Mouse (Mus musculus) frontal cortex, adult (tissue): Measurements from ENCODE around the gene Fbxl16.
A peak's percentile ranks its signal among the peaks of the same experiment; 100 is the strongest.

Experiments
- ATAC-seq: cut with Nextera tagmentation; 2 replicates; pipeline ENCODE4 v1.9.2; 2017; ENCODE audit warnings: mild to moderate bottlenecking, moderate library complexity, mixed read lengths; ENCODE audit not compliant: low TSS enrichment

The Fbxl16 gene

GRCm38 (mm10) chr17:25808789-25809605 lies at the start of gene Fbxl16:
Gene Fbxl16 (plus strand): TSS chr17:25809085.
- peak; percentile 60 for ATAC-seq

- ATAC-seq: peak; percentile 75
Measured at GRCm38 (mm10) chr17:25760148-25760547, 48.7 kb upstream of the Fbxl16 start.

DNA sequence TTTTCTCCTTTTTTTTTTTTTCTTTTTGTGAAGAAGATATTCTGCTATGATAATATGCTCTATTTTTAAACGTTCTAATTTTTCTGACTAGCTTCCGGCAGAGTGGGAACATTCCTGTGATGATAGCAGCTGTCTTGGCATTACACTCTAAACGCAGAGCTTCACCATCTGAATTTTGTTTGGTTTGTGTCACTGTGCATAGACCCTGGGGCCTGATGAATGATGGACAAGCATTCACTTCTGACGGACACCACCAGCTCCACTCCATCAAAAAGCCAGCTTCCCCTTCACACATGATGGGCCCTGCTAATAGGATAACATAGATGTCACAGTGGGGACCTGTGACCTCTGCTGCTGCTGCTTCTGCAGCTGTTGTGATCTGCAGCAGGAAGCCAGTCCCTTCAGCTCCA lies 47.3 kb upstream of the Fbxl16 start:
- ATAC-seq: peak; percentile 88

- no peak for ATAC-seq
Measured at GRCm38 (mm10) chr17:25762591-25762990, 46.3 kb upstream of the Fbxl16 start.

DNA sequence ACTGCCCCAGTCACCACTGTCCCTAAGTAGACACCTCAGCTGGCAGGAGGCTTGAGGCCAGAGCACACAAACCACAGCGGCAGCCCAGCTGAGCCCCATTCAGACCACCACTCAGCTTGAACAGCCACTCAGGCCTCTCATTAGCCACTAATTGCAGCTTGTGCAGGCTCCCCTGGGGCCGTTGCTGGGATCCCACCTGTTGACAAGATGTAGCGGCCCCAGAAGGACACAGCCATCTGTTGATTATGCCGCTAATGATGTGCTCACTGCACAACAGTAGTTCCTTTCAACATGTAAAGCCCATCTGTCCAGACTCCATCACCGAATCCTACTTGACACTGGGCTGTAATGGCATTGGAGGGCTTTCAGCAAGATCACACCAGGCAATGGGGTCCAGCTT lies 43.0 kb upstream of the Fbxl16 start:
- no peak for ATAC-seq

- no peak for ATAC-seq
Measured at GRCm38 (mm10) chr17:25769331-25769730, 39.6 kb upstream of the Fbxl16 start.

DNA sequence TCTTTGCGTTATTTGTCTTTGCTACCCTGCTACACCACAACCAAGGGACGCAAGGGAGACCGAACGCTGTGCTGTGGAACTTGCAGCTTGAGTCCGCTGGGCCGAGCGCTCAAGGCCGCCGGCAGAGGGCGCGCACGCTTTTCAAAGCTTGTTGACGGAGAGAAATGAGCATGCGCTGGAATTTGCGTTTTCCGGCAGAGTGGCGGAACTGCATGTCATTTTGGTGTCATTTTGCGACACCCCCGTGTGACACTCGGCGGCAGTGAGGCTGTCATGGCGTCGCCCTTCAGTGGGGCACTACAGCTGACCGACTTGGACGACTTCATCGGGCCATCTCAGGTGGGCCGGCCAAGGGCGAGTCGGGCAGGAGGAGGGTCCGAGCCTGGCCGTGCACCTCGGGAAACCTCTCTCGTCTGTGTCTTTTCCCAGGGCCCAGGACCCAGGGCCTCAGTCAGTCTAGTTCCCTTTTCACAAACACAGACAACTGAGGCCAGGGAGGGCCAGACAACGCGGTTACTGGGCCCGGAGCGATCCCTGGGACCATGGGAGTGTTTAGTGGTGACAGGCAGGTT lies 35.2 kb upstream of the Fbxl16 start, which contains the start of gene Narfl:
Gene Narfl, plus strand, starts transcription at position 228 of the 572 bp plus-strand sequence.
- ATAC-seq: peak; percentile 95

DNA sequence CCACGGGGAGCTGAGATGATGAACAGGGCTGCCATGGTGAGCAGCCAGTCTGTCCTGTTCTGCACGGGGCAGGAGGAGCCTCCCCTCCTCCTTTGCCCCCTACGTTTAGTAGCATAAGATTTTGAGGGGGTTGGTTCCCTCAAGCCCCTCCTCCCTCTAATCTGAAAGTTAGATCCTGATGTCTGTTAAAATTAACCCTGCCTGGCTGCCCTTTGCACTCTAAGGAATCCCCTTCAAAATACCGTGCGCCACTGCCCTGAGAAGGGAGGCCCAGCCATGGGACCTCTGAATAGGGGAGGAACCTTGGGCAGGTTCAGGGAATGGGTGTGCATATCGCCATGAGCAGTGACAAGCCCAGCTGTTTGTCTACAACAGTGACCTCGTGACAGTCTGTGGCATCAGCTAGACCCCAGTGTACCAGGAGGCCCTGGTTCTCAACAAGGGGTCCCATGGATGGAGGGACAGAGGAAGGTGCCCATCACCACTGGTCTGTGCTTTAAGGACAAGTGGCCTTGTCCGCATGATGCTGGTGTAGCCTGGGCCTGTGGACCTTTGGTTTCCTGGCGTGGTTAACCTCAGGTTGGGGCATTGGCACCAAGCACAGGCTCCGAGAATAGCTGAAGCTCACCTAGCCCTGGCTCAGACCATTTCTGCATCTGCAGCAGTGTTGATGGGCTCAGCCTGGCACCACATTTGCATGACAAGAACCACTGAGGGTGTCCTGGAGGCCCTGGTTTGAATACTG lies 33.4 kb upstream of the Fbxl16 start:
- no peak for ATAC-seq

DNA sequence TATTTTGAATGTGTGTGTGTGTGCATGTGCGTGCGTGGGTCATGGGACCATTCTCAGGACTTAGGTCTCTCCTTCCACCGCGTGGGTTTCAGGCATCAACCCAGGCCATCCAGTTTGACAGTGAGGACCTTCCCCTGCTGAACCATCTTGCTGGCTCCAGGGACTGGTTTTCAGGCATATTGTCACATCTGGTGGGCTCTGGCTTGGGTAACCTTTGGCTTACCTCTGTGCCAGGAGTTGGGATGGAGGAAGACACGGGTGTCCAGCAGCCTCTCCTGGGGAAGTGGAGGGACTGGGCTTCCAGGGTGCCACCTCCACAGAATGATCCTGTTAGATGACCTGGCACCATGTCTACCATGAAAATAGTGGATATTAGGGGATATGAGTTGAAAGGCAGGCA lies 30.9 kb upstream of the Fbxl16 start:
- no peak for ATAC-seq

- ATAC-seq: no peak
Measured at GRCm38 (mm10) chr17:25781339-25781738, 27.5 kb upstream of the Fbxl16 start.

DNA sequence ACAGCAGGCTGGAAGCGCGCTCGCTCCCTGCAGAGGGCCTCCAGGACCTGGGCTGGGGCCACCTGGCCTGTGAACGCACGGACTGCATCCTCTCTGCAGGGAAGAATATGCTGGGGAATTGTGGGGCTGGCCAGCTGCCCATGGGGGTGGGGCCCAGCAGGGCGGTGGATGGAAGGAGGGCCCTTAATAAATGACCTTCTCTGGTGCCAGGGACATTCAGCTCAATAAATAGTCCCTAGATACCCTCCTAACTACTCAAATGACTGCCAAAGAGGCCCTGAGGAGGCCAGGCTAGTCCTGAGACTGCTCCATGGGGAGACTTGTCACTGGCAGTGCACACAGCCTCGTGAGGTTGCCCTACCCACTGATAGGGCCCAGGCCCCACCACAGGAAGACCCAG lies 25.8 kb upstream of the Fbxl16 start:
- no peak for ATAC-seq

DNA sequence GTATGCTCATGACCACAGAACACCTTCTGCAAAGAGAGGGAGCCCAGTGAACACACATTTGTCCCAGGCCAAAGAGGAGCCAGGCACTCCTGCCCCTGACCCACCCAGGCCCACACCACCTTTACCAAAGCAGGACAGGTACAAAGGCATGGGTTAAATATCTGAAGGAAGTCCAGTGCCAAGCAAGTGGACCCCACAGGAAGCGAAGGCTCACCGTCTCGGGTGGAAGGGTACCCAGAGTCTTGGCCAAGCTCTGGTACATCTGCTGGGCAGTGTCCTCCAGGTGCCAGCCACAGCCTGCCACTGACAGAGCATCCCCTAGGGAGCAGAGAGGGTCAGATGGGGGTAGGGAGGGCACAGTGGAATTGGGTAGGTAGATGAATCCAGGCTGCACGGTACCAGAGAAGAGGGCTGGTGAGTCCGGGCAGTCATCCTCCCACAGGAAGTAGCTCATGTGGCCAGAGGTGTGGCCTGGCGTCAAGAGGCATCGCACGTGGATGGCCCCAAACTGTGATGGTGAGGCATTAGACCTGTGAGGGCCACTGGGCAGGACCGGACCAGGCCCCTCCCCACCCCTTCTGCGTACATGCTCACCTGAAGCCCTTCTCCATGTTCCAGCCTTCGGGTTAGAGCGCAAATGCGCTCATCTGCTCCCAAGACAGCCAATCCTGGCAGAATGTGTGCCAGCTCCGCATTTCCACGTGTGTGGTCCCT lies 24.9 kb upstream of the Fbxl16 start:
- ATAC-seq: no peak

- peak; percentile 80 for ATAC-seq
Measured at GRCm38 (mm10) chr17:25785281-25785745, 23.6 kb upstream of the Fbxl16 start, which contains the start of gene Haghl. Gene Haghl (minus strand): TSS chr17:25785673.

DNA sequence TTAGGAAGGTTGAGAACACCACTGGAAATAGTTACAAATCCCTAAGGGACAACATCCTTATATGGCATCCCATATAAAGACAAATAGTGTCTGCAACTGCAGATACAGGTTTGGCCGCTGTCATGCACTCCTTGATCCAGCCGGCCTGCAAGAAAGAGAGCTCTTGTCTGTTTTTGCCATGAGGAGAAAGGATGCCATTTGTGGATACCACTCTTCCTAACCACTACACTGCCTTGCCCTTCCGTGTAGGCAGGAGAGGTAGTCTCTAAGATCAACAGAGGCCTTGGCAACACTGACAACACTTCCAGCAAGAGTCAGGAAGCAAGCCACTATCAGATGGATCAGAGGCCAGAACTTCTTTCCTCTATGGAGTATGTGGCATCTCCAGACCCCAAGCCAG lies 22.6 kb upstream of the Fbxl16 start, which contains the start of gene Ccdc78:
Gene Ccdc78, plus strand, starts transcription at position 301 of the 400 bp plus-strand sequence.
- ATAC-seq: no peak

GRCm38 (mm10) chr17:25786781-25787504 lies 21.9 kb upstream of the Fbxl16 start:
- ATAC-seq: no peak

- no peak for ATAC-seq
Measured at GRCm38 (mm10) chr17:25791320-25791842, 17.5 kb upstream of the Fbxl16 start.

DNA sequence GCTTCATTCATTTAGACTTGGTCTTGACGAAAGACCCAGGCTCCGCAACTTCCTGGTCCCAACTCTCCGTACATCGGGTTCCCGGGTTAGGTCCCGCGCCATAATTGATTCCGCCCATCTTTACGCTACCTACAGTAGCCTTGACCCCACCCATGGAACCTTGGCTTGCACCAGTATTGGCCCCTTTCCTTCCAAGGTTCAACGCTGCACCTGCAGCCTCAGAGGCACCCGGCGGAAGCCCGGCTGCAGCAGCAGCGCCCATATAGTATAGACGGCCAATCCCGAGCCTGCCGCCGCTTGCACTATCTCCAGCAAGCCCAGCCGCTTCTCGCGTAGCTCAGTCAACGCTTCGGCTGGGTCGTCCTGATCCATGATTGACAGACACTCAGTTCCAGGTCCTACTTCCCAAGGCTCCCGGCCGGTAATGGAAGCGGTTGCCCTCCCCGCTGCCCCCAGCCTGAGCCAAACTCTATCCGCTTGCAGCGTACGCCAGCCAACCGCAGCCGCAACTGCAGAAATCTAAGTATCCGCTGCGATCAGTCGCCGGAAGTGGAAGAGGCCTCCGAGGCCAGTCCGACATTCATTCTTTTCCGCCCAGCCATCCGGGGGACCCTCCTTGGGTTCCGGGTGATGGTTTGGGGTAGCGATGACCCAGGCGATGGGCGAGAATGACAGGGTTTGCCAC lies 16.9 kb upstream of the Fbxl16 start:
- ATAC-seq: peak; percentile 62

- ATAC-seq: no peak
Measured at GRCm38 (mm10) chr17:25792615-25793014, 16.3 kb upstream of the Fbxl16 start, which contains the start of gene Fam173a. Gene Fam173a (minus strand): TSS chr17:25792901.

DNA sequence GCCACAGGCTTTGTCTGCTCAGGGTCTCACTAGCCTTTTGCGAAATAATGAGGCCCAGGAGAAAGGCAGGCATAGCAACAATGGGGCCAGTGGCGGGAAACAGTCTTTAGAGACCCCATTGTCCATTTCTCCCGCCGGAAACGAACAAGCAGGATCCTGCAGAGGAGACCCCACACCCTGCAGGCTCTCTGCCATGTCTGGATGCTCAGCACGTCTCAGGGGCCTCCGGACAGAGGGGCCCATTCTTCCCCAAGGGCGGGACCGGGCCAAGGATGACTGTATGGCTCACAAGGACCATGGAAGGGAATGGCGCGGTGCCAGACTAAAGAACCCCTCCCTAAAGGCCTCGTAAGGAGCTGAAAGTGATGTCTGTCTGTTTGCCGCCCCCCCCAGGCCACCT lies 14.7 kb upstream of the Fbxl16 start:
- ATAC-seq: no peak

GRCm38 (mm10) chr17:25794998-25795397 lies 13.9 kb upstream of the Fbxl16 start:
- no peak for ATAC-seq
